Mouse (Mus musculus): ENCODE data around the gene Cul7.

Cul7 gene

GRCm38 (mm10) chr17:46673850-46674529 is 23.9 kb downstream of the Cul7 start, which contains the start of gene Rrp36:
TSS of gene Rrp36 (minus strand) at chr17:46674352.
- DNase-seq (ENCODE audit: low read depth, low spot score), result peak; percentile 94

- no peak for DNase-seq (ENCODE audit: low read depth, low spot score)
Measured at GRCm38 (mm10) chr17:46674530-46675283, 24.6 kb downstream of the Cul7 start.

GRCm38 (mm10) chr17:46678416-46678815 is 28.3 kb downstream of the Cul7 start, which contains the start of gene Mea1:
TSS of gene Mea1 (plus strand) at chr17:46678793.
- no peak for DNase-seq (ENCODE audit: low read depth, low spot score)

- no peak for DNase-seq (ENCODE audit: low read depth, low spot score)
Measured at GRCm38 (mm10) chr17:46678911-46679310, 28.8 kb downstream of the Cul7 start.

GRCm38 (mm10) chr17:46679843-46680759 is 30.0 kb downstream of the Cul7 start:
- DNase-seq (ENCODE audit: low read depth, low spot score), result peak; percentile 60

GRCm38 (mm10) chr17:46680760-46681373 is 30.7 kb downstream of the Cul7 start, which contains the start of gene Klhdc3:
TSS of gene Klhdc3 (minus strand) at chr17:46680914.
- DNase-seq (ENCODE audit: low read depth, low spot score), result peak; percentile 99

GRCm38 (mm10) chr17:46681466-46682118 is 31.5 kb downstream of the Cul7 start:
- no peak for DNase-seq (ENCODE audit: low read depth, low spot score)

- DNase-seq (ENCODE audit: low read depth, low spot score), result no peak
Measured at GRCm38 (mm10) chr17:46682654-46683389, 32.7 kb downstream of the Cul7 start.

GRCm38 (mm10) chr17:46685913-46686312 is 35.8 kb downstream of the Cul7 start:
- peak; percentile 70 for DNase-seq (ENCODE audit: low read depth, low spot score)

- no peak for DNase-seq (ENCODE audit: low read depth, low spot score)
Measured at GRCm38 (mm10) chr17:46690665-46691064, 40.5 kb downstream of the Cul7 start.

GRCm38 (mm10) chr17:46691390-46691789 is 41.3 kb downstream of the Cul7 start:
- no peak for DNase-seq (ENCODE audit: low read depth, low spot score)

- DNase-seq (ENCODE audit: low read depth, low spot score), result no peak
Measured at GRCm38 (mm10) chr17:46694517-46695063, 44.5 kb downstream of the Cul7 start.

GRCm38 (mm10) chr17:46698515-46698914 is 48.4 kb downstream of the Cul7 start:
- DNase-seq (ENCODE audit: low read depth, low spot score), result no peak

GRCm38 (mm10) chr17:46699245-46699644 is 49.1 kb downstream of the Cul7 start:
- no peak for DNase-seq (ENCODE audit: low read depth, low spot score)

GRCm38 (mm10) chr17:46699912-46700311 is 49.8 kb downstream of the Cul7 start:
- DNase-seq (ENCODE audit: low read depth, low spot score), result no peak

- no peak for DNase-seq (ENCODE audit: low read depth, low spot score)
Measured at GRCm38 (mm10) chr17:46701489-46701888, 51.4 kb downstream of the Cul7 start.

- DNase-seq (ENCODE audit: low read depth, low spot score), result peak; percentile 38
Measured at GRCm38 (mm10) chr17:46702100-46702499, 52.0 kb downstream of the Cul7 start.

- no peak for DNase-seq (ENCODE audit: low read depth, low spot score)
Measured at GRCm38 (mm10) chr17:46702506-46702905, 52.4 kb downstream of the Cul7 start.

- DNase-seq (ENCODE audit: low read depth, low spot score), result peak; percentile 48
Measured at GRCm38 (mm10) chr17:46703971-46704886, 54.1 kb downstream of the Cul7 start.

Measured in CD4-positive, CD25-positive, alpha-beta regulatory T cell, adult 2 months (primary cell).